Mouse (Mus musculus): ENCODE data around the gene Rexo1. TPM values are rescaled to one million over a fixed set of nuclear protein-coding genes. Genes with fewer than 3 reads are reported as not detected.

Rexo1 gene
- total RNA-seq, 2 experiments from 2014 or later, result 10.7 to 20.2 TPM

GRCm38 (mm10) chr10:80566375-80567092 lies 5.2 kb upstream of the Rexo1 start:
- peak; percentile 50 for ATAC-seq (replicated peaks; ENCODE audit: low FRiP score, poor library complexity, severe bottlenecking)

GRCm38 (mm10) chr10:80560621-80561020 lies 739 bp downstream of the Rexo1 start:
- 0 out of 2 replicates have a peak, but pooled peaks have one; percentile 3 for ATAC-seq (replicated peaks; ENCODE audit: low FRiP score, poor library complexity, severe bottlenecking)

GRCm38 (mm10) chr10:80559431-80559830 lies 1.9 kb downstream of the Rexo1 start:
- no peak for ATAC-seq (replicated peaks; ENCODE audit: low FRiP score, poor library complexity, severe bottlenecking)

GRCm38 (mm10) chr10:80557346-80557965 lies 3.9 kb downstream of the Rexo1 start:
- ATAC-seq (replicated peaks; ENCODE audit: low FRiP score, poor library complexity, severe bottlenecking), result peak; percentile 30; the same call in 1 of the 2 replicates

- ATAC-seq (replicated peaks; ENCODE audit: low FRiP score, poor library complexity, severe bottlenecking), result peak; percentile 23
Observed at GRCm38 (mm10) chr10:80553997-80554396, 7.4 kb downstream of the Rexo1 start.

- ATAC-seq (replicated peaks; ENCODE audit: low FRiP score, poor library complexity, severe bottlenecking), result peak; percentile 81
Observed at GRCm38 (mm10) chr10:80553575-80553974, 7.8 kb downstream of the Rexo1 start.

GRCm38 (mm10) chr10:80552364-80552763 lies 9.0 kb downstream of the Rexo1 start:
- ATAC-seq (replicated peaks; ENCODE audit: low FRiP score, poor library complexity, severe bottlenecking), result no peak

- no peak for ATAC-seq (replicated peaks; ENCODE audit: low FRiP score, poor library complexity, severe bottlenecking)
Observed at GRCm38 (mm10) chr10:80549279-80549678, 12.1 kb downstream of the Rexo1 start.

GRCm38 (mm10) chr10:80548428-80549006 lies 12.8 kb downstream of the Rexo1 start:
- peak; percentile 54 for ATAC-seq (replicated peaks; ENCODE audit: low FRiP score, poor library complexity, severe bottlenecking)

GRCm38 (mm10) chr10:80547539-80547938 lies 13.8 kb downstream of the Rexo1 start:
- no peak for ATAC-seq (replicated peaks; ENCODE audit: low FRiP score, poor library complexity, severe bottlenecking)

GRCm38 (mm10) chr10:80546945-80547344 lies 14.4 kb downstream of the Rexo1 start:
- ATAC-seq (replicated peaks; ENCODE audit: low FRiP score, poor library complexity, severe bottlenecking), result peak; percentile 56

GRCm38 (mm10) chr10:80545590-80545989 lies 15.8 kb downstream of the Rexo1 start:
- ATAC-seq (replicated peaks; ENCODE audit: low FRiP score, poor library complexity, severe bottlenecking), result no peak

GRCm38 (mm10) chr10:80543873-80544272 lies 17.5 kb downstream of the Rexo1 start:
- ATAC-seq (replicated peaks; ENCODE audit: low FRiP score, poor library complexity, severe bottlenecking), result no peak

GRCm38 (mm10) chr10:80539493-80539892 lies 21.9 kb downstream of the Rexo1 start:
- ATAC-seq (replicated peaks; ENCODE audit: low FRiP score, poor library complexity, severe bottlenecking), result no peak

- ATAC-seq (replicated peaks; ENCODE audit: low FRiP score, poor library complexity, severe bottlenecking), result peak; percentile 73
Observed at GRCm38 (mm10) chr10:80538710-80539394, 22.5 kb downstream of the Rexo1 start, which contains the start of gene Atp8b3. Atp8b3 (minus strand) TSS chr10:80539124.

GRCm38 (mm10) chr10:80538180-80538579 lies 23.2 kb downstream of the Rexo1 start:
- ATAC-seq (replicated peaks; ENCODE audit: low FRiP score, poor library complexity, severe bottlenecking), result no peak

- peak; percentile 25; the same call in 1 of the 2 replicates for ATAC-seq (replicated peaks; ENCODE audit: low FRiP score, poor library complexity, severe bottlenecking)
Observed at GRCm38 (mm10) chr10:80535711-80536110, 25.6 kb downstream of the Rexo1 start.

GRCm38 (mm10) chr10:80535071-80535470 lies 26.3 kb downstream of the Rexo1 start:
- peak; percentile 41 for ATAC-seq (replicated peaks; ENCODE audit: low FRiP score, poor library complexity, severe bottlenecking)

- peak; percentile 68 for ATAC-seq (replicated peaks; ENCODE audit: low FRiP score, poor library complexity, severe bottlenecking)
Observed at GRCm38 (mm10) chr10:80533704-80534103, 27.7 kb downstream of the Rexo1 start.

- peak; percentile 44 for ATAC-seq (replicated peaks; ENCODE audit: low FRiP score, poor library complexity, severe bottlenecking)
Observed at GRCm38 (mm10) chr10:80532783-80533182, 28.6 kb downstream of the Rexo1 start.

Measured in erythroblast, adult 5-6 weeks (primary cell).